Mouse (Mus musculus) 3134 (cell line): ENCODE measurements at regions not wholly inside any gene's neighbourhood (a gene's known extent, or its start where the extent isn't known, plus 50 kb on each side); places are given as distances from the start of the nearest gene placed in this dataset.
"Not testable (repeated sequence)": the region's sequence is repeated elsewhere in the genome, so short reads cannot be mapped to it uniquely, and the experiment has no call there.

Source experiments
- DNase-seq: peaks from one replicate; pipeline ENCODE4 v3.0.0-alpha.2; 2011; ENCODE audit warnings: low spot score; ENCODE audit not compliant: insufficient read length; ENCODE audit errors: extremely low read depth

GRCm38 (mm10) chr10:27761402-27761801 is 141.8 kb upstream of the Lama2 start:
- DNase-seq = peak; percentile 5

- no peak for DNase-seq
These were observed 182.8 kb upstream of the Lama2 start for GRCm38 (mm10) chr10:27802368-27802767.

DNA sequence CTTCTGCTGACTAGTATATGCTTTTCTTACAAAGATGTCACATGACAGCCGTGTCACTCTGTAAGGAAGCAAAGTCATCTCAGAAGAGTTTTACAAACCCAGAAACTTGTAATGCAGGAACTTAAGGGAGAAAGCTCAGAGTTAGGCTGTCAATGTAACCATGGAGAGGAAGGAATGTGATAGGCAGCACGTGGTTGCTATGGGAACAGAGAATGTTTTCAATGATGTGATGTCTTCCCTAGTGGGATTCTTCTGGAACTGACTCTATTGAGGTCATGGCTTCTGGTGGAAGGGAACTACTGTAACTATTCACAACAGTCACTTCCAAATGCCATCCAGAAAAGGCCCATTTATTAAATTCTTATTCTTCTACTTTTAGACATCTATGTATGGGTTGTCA is 190.0 kb upstream of the Lama2 start:
- DNase-seq = no peak

DNA sequence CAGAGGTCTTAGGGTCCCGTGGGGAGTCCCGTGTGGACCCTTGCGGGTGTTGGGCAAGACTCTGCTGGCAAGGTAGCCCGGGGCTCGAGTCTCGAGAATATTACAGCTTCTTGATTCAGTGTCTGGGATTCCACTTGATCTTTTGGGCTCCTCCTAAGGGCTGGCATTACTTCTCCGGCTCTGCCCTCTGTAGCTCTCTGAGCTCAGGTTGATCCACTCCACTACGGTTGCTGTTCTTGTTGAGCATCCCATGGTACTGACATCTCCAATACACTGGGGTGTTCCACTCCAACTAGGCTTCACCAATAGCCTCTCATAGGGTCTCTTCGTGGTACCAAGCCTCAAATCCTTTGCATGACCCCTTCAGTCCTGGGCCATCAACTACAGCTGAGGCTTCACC is 206.1 kb upstream of the Lama2 start:
- DNase-seq = not testable (repeated sequence)

- peak; percentile 6 for DNase-seq
These were observed 208.8 kb upstream of the Lama2 start for GRCm38 (mm10) chr10:27828346-27828745.

GRCm38 (mm10) chr10:27838666-27839065 is 219.1 kb upstream of the Lama2 start:
- DNase-seq = no peak

DNA sequence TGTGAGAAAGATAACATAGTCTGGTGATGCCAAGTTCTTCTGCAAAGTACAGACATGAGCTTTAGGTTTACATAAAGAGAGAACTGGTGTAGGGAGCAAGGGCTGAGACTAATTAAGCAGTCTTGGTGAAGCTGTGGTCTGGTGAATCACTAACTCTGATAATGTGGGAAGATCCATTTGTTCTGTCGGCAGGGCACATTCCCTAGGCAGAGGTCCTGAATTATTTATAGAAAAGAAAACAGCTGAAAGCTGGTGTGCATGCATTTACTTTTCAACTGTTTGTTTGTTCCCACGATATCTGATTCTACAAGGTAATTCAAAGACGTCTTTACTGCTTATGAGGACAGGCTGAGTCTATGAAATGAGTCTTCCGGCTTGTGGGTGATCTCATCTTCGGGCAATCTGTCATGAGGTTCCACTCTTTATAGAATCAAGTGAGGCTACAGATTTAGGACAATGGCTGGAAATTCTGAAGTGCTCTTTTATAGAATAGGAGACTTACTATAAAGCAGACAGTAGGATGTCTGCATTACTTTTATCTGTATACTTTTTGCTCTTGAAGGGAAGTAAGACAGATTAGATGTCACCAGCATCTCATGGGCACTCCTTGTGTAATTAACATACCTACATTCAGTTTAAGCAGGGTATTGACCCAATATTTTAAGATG is 221.6 kb upstream of the Lama2 start:
- DNase-seq = no peak

GRCm38 (mm10) chr10:27843010-27843409 is 223.5 kb upstream of the Lama2 start:
- DNase-seq = no peak

GRCm38 (mm10) chr10:27863625-27864024 is 211.0 kb upstream of the Ptprk start:
- DNase-seq = peak; percentile 79

- no peak for DNase-seq
These were observed 193.8 kb upstream of the Ptprk start for GRCm38 (mm10) chr10:27880867-27881266.

- DNase-seq = no peak
These were observed 182.7 kb upstream of the Ptprk start for GRCm38 (mm10) chr10:27891778-27892512.

GRCm38 (mm10) chr10:27916406-27916805 is 158.2 kb upstream of the Ptprk start:
- no peak for DNase-seq

GRCm38 (mm10) chr10:27927266-27927665 is 147.4 kb upstream of the Ptprk start:
- no peak for DNase-seq

- no peak for DNase-seq
These were observed 132.5 kb upstream of the Ptprk start for GRCm38 (mm10) chr10:27942136-27942535.

DNA sequence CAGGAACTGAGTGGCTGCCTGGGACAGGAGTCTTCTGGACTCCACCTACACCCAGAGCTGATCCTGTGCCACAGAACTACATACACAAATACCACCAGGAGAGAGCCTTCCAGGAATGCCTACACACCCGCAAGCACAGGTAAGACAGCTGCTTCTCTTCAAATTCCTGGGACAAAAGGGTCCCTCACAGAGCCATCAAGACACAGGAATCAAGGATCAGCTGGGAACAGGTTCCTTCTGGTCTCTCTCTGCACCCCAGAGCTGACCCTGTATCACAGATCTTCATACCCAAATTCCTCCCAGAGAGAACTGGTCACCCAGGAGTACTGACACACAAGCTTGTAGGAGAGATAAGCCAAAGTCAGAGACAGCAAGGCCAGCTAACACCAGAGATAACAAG is 125.5 kb upstream of the Ptprk start:
- DNase-seq = no peak

DNA sequence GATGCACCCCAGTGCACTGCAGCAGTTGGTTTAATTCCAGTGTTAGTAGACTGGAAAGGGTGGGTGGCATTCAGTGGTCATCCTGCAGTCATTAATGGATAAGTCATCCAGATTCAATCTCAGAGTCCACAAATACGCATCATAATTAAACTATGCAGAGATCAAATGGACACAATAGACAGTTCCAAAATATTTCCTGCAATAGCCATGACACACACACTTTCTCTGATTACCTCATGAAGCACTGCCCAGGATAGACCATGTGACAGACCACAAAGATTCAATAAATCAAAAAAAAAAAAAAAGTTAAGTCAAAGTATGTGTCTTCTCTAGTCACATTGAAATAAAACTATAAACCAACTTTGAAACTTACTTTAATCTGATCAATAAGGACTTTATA is 106.4 kb upstream of the Ptprk start:
- no peak for DNase-seq

DNA sequence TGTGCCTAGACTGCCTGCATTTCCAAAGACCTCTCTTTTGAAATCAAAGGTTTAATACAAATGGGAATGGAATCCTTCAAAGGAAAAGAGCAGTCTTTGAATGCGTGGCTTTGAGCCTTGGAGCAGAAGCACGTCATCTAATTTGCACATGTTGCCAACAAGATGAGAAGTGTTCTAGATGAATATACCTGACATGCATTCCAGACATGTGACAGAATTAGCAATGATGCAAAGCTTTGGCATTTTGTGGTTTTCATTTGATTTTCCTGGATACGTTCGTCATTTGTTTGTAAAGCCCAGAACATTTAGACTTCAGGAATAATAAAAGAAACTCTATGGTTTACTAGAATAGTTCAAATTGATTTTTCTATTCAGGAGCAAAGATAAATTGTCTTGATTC is 90.6 kb upstream of the Ptprk start:
- DNase-seq = peak; percentile 50

DNA sequence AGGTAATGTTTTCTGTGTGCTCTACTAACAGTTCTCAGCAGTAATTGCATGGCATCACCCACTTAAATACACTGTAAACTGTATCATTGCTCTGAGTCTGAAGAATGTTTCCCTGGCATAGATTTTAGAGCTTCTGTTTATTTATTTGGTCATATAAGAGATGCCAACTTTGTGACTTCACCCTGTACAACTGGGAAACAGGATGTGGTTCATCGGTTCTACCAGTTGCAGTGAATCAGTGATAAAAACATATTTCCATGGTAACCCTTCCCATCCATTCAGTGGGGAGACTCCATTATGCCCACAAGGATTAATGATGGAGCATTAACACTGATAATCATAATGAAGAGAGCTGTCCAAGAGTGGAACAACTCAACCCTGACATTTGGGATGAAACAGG is 89.6 kb upstream of the Ptprk start:
- peak; percentile 57 for DNase-seq

DNA sequence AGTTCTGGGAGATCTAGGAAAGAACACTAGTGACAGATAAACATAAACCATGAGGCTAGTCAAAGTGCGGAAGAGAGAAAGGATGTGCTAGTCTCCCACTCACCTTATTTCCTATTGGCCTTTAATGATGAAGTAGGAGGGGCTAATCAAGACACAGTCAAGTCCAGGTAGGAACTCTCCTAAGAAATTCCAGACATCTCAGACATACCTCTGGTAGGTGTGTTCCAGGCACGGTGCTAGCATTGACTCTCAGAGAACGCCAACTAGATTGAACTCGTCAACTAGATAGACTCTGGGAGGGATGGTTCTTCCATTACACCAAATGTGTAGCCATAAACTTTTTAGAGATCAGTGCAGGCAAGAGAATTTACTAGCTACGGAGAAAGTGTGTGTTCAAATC is 87.6 kb upstream of the Ptprk start:
- no peak for DNase-seq

DNA sequence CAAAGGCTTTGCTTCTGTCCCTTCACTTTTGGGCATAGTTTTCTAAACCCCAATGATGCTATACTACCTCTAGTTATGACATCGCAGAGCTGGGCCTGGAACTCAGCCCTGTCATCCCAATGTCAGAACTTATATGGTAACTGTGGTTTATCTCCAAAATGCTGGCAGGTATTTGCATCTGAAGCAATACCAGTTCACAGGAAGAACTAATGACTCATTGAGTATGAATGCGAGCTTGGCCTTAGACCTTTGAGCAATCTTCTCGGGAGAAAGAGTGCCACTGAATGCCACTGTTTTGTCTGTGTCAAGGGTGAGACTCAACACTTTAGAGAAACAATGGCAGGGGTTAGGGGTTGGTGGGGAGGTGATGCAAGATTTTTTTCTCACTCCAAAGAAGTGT is 86.6 kb upstream of the Ptprk start:
- DNase-seq = peak; percentile 66

- no peak for DNase-seq
These were observed 84.1 kb upstream of the Ptprk start for GRCm38 (mm10) chr10:27990359-27991056.

DNA sequence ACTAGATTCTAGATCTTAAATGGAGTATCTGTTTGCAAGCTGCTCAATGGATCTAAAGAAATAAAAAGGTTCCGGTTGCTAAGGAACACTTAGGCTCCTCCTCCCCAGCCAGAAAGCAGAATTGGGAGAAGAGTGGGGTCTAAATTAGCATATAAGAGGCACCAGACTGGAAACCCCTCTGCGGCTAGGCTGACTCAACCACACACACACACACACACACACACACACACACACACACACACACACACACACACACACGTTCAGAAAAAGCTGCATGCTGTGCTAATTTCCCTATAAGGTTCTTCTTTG is 83.6 kb upstream of the Ptprk start:
- no peak for DNase-seq
